Mouse (Mus musculus) gonadal fat pad, adult 2 months (tissue): ENCODE measurements around the gene Ninj2. TPM values are rescaled to one million over a fixed set of nuclear protein-coding genes. Genes with fewer than 3 reads are reported as not detected.

Source experiments
- DNase-seq: peaks from one replicate; pipeline ENCODE4 v3.0.0-alpha.2; 2012; ENCODE audit warnings: low read depth
- polyA plus RNA-seq: library from polyadenylated mRNA; depleted of rRNA; stranded (reverse); fragments of >200 nt; gene quantifications from 2 replicates; pipeline ENCODE4 v1.2.3, GENCODE M21; 2012

Gene Ninj2
- polyA plus RNA-seq, 1 experiment, result 2.1 TPM

- no peak for DNase-seq
These were observed 106.7 kb downstream of the Ninj2 start for GRCm38 (mm10) chr6:120199638-120200394.

GRCm38 (mm10) chr6:120201956-120202355 lies 108.8 kb downstream of the Ninj2 start:
- no peak for DNase-seq

GRCm38 (mm10) chr6:120202406-120202805 lies 109.3 kb downstream of the Ninj2 start:
- DNase-seq, result no peak

- DNase-seq, result no peak
These were observed 113.4 kb downstream of the Ninj2 start for GRCm38 (mm10) chr6:120206586-120206985.

GRCm38 (mm10) chr6:120211536-120211935 lies 118.4 kb downstream of the Ninj2 start:
- DNase-seq, result no peak

GRCm38 (mm10) chr6:120216702-120217101 lies 123.6 kb downstream of the Ninj2 start:
- no peak for DNase-seq

- no peak for DNase-seq
These were observed 126.1 kb downstream of the Ninj2 start for GRCm38 (mm10) chr6:120219281-120219680.

- DNase-seq, result no peak
These were observed 129.5 kb downstream of the Ninj2 start for GRCm38 (mm10) chr6:120222669-120223068.

- no peak for DNase-seq
These were observed 132.2 kb downstream of the Ninj2 start for GRCm38 (mm10) chr6:120225355-120225754.

- no peak for DNase-seq
These were observed 133.9 kb downstream of the Ninj2 start for GRCm38 (mm10) chr6:120227068-120227467.

- no peak for DNase-seq
These were observed 136.7 kb downstream of the Ninj2 start for GRCm38 (mm10) chr6:120229806-120230205.

- DNase-seq, result no peak
These were observed 137.3 kb downstream of the Ninj2 start for GRCm38 (mm10) chr6:120230441-120230840.

GRCm38 (mm10) chr6:120232885-120233284 lies 139.7 kb downstream of the Ninj2 start:
- no peak for DNase-seq

- no peak for DNase-seq
These were observed 142.7 kb downstream of the Ninj2 start for GRCm38 (mm10) chr6:120235874-120236273.

GRCm38 (mm10) chr6:120240461-120240860 lies 147.3 kb downstream of the Ninj2 start:
- DNase-seq, result no peak

GRCm38 (mm10) chr6:120241453-120241852 lies 148.3 kb downstream of the Ninj2 start:
- peak; percentile 54 for DNase-seq

GRCm38 (mm10) chr6:120242530-120242929 lies 149.4 kb downstream of the Ninj2 start:
- DNase-seq, result no peak

GRCm38 (mm10) chr6:120243250-120243649 lies 150.1 kb downstream of the Ninj2 start:
- peak; percentile 57 for DNase-seq

GRCm38 (mm10) chr6:120246676-120247075 lies 153.5 kb downstream of the Ninj2 start:
- no peak for DNase-seq

GRCm38 (mm10) chr6:120249831-120250230 lies 156.7 kb downstream of the Ninj2 start:
- no peak for DNase-seq
